Mouse (Mus musculus) midbrain, postnatal 0 days (tissue): Measurements from ENCODE around the gene Cplx1. TPM values are rescaled to one million over a fixed set of nuclear protein-coding genes. Genes with fewer than 3 reads are reported as not detected.

Source experiments
- ATAC-seq: fragments of 200-750 bp; cut with Nextera tagmentation; 2 replicates; pipeline ENCODE4 v1.8.0; 2017; ENCODE audit warnings: moderate number of reproducible peaks, mild to moderate bottlenecking, moderate TSS enrichment, moderate library complexity; ENCODE audit not compliant: low FRiP score
- DNase-seq: peaks from one replicate; pipeline ENCODE4 v3.0.0-alpha.2; 2015; ENCODE audit warnings: low spot score
- H3K27ac ChIP-seq: fragments of 300-500 bp; sonication (generic); 2 replicates; pipeline ENCODE4 v1.5.1; 2014; ENCODE audit warnings: low read depth, mild to moderate bottlenecking, low read length, mixed read lengths
- H3K27me3 ChIP-seq: fragments of 300-500 bp; sonication (generic); 2 replicates; pipeline ENCODE4 v1.6.1; 2014; ENCODE audit warnings: low read length, control low read depth, mixed read lengths; ENCODE audit not compliant: insufficient read depth
- H3K36me3 ChIP-seq: fragments of 300-500 bp; sonication (generic); 2 replicates; pipeline ENCODE4 v1.6.1; 2014; ENCODE audit warnings: low read length, control low read depth, mixed read lengths; ENCODE audit not compliant: insufficient read depth
- H3K4me1 ChIP-seq: fragments of 300-500 bp; sonication (generic); 2 replicates; pipeline ENCODE4 v1.6.1; 2014; ENCODE audit warnings: mild to moderate bottlenecking, control low read depth, antibody characterized with exemption, low read length, mixed read lengths; ENCODE audit not compliant: insufficient read depth
- H3K4me2 ChIP-seq: fragments of 300-500 bp; sonication (generic); 2 replicates; pipeline ENCODE4 v1.6.1; 2014; ENCODE audit warnings: low read depth, mild to moderate bottlenecking, low read length, mixed read lengths; ENCODE audit not compliant: poor library complexity, severe bottlenecking
- H3K4me3 ChIP-seq: fragments of 300-500 bp; sonication (generic); 2 replicates; pipeline ENCODE4 v1.5.1; 2014; ENCODE audit warnings: low read depth, mild to moderate bottlenecking, low read length, moderate library complexity
- H3K9ac ChIP-seq: fragments of 300-500 bp; sonication (generic); replicated peaks from 2 replicates; pipeline ENCODE4 v1.6.1; 2014; ENCODE audit warnings: mild to moderate bottlenecking, low read length, moderate library complexity, mixed read lengths; ENCODE audit not compliant: poor library complexity, severe bottlenecking
- H3K9me3 ChIP-seq: fragments of 300-500 bp; sonication (generic); 2 replicates; pipeline ENCODE4 v1.6.1; 2016; ENCODE audit warnings: low read length, control low read depth
- CTCF ChIP-seq: IDR thresholded peaks from 2 replicates; pipeline ENCODE4 v1.5.1; 2016; ENCODE audit warnings: antibody characterized with exemption, mild to moderate bottlenecking
- WGBS: fragments of 180-500 bp; shearing (Covaris S2); extraction: QIAGEN DNeasy Blood & Tissue Kit; methylation state at CpG from one replicate; pipeline ENCODE4 v1.1.7; 2014; 5-methylcytosine and 5-hydroxymethylcytosine counted together
- polyA plus RNA-seq: library from polyadenylated mRNA; unstranded; fragments of >200 nt; fragmentation: Nextera tagmentation; extraction: Ambion mirVana; gene quantifications from 2 replicates; pipeline ENCODE4 v1.2.1, GENCODE M21; 2015
- total RNA-seq: library from RNA; depleted of rRNA; stranded (reverse); fragments of >200 nt; gene quantifications from 2 replicates; pipeline ENCODE4 v1.2.3, GENCODE M21; 2014

Cplx1 gene
- total and polyA plus RNA-seq, 2 experiments from 2014 or later: 66.4 to 97.4 TPM

DNA sequence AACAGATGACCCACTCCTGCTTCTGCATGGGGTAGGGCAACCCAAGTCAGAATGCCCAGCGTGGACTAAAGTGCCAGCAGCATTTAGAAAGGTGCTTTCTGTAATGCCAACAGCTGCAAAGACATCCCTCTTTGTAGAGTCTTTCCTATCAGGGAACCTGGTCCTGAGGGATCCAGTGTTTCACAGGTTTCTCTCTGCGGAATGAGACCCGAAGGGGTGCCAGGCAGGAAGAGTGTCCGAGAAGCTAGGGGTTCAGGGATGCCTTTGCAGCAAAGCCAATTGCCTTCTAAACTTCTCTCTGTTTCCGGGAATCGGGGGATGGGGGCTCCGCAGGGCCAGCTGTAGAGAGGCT lies 711 bp downstream of the Cplx1 start:
- TF ChIP-seq CTCF: no peak
- WGBS: 13% methylated on average over 7 of the region's 7 CpGs
- peak overlapping the region; percentile 75 for H3K4me2 ChIP-seq
- H3K4me3 ChIP-seq: peak overlapping the region; percentile 63
- H3K27me3 ChIP-seq: no peaks in the 10 kb centered on the region
- peaks cover 3% of the 10 kb centered on the region; the same call in 1 of the 2 replicates for H3K4me1 ChIP-seq
- H3K36me3 ChIP-seq: 0 out of 2 replicates have a peak, but pooled peaks cover 3% of the 10 kb centered on the region
- H3K9ac ChIP-seq: peak overlapping the region; percentile 83
- H3K27ac ChIP-seq: peak overlapping the region; percentile 87
- H3K9me3 ChIP-seq: no peaks in the 10 kb centered on the region
- DNase-seq (peak; percentile 8), ATAC-seq (no peak)

DNA sequence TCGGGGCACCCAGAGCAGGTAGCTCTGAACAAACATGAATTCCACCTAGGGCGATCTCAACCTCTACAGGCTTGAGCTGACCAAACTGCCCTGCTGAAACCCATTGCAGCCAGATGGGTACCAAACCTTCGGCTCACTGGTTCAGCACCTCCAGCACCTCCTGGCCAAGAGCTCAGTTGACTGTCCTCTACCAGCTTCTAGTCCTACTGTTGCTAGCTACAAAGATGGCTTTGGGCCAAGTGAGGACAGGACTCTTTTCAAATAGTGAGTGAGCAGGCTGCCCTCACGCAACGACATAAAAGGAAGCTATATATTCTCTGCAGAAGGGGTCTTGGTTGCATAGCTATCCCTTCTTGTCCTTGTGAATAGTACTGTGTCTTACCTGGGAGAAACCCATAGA lies 2.2 kb downstream of the Cplx1 start:
- Histone ChIP-seq H3K9me3 (no peaks in the 10 kb centered on the region), H3K27ac (no peak overlapping the region), H3K4me2 (no peak overlapping the region), H3K4me1 (peaks cover 3% of the 10 kb centered on the region; the same call in 1 of the 2 replicates), H3K4me3 (no peak overlapping the region), H3K9ac (no peak overlapping the region), H3K27me3 (no peaks in the 10 kb centered on the region), H3K36me3 (0 out of 2 replicates have a peak, but pooled peaks cover 3% of the 10 kb centered on the region)
- TF ChIP-seq CTCF: no peak
- ATAC-seq (no peak), DNase-seq (no peak)
- 89% methylated on average over 5 of the region's 5 CpGs for WGBS

- no peaks in the 10 kb centered on the region for H3K9me3 ChIP-seq
- DNase-seq (no peak), ATAC-seq (no peak)
- no peak overlapping the region for H3K4me2 ChIP-seq
- H3K27ac ChIP-seq: no peak overlapping the region
- peaks cover 2% of the 10 kb centered on the region; the same call in 1 of the 2 replicates for H3K4me1 ChIP-seq
- WGBS: 72% methylated on average over 7 of the region's 7 CpGs
- no peaks in the 10 kb centered on the region for H3K27me3 ChIP-seq
- no peak overlapping the region for H3K4me3 ChIP-seq
- no peak for TF ChIP-seq CTCF
- H3K9ac ChIP-seq: no peak overlapping the region
- 0 out of 2 replicates have a peak, but pooled peaks cover 3% of the 10 kb centered on the region for H3K36me3 ChIP-seq
Observed at GRCm38 (mm10) chr5:108543516-108544291, 6.1 kb downstream of the Cplx1 start.

GRCm38 (mm10) chr5:108534188-108534587 lies 15.6 kb downstream of the Cplx1 start:
- Histone ChIP-seq H3K4me1 (no peaks in the 10 kb centered on the region), H3K4me3 (no peak overlapping the region), H3K27ac (no peak overlapping the region), H3K4me2 (no peak overlapping the region), H3K9ac (no peak overlapping the region), H3K9me3 (0 out of 2 replicates have a peak, but pooled peaks cover 6% of the 10 kb centered on the region), H3K36me3 (peaks cover 12% of the 10 kb centered on the region; the same call in 1 of the 2 replicates), H3K27me3 (no peaks in the 10 kb centered on the region)
- ATAC-seq (no peak), DNase-seq (no peak)
- TF ChIP-seq CTCF: no peak
- WGBS: 92% methylated on average over 2 of the region's 2 CpGs

- no peaks in the 10 kb centered on the region for H3K9me3 ChIP-seq
- H3K27me3 ChIP-seq: no peaks in the 10 kb centered on the region
- peaks cover 47% of the 10 kb centered on the region for H3K36me3 ChIP-seq
- no peak overlapping the region for H3K4me3 ChIP-seq
- H3K4me2 ChIP-seq: no peak overlapping the region
- WGBS: 81% methylated on average over 3 of the region's 3 CpGs
- H3K9ac ChIP-seq: no peak overlapping the region
- no peaks in the 10 kb centered on the region for H3K4me1 ChIP-seq
- TF ChIP-seq CTCF: no peak
- ATAC-seq: no peak
- H3K27ac ChIP-seq: no peak overlapping the region
- DNase-seq: no peak
Observed at GRCm38 (mm10) chr5:108522597-108522996, 27.2 kb downstream of the Cplx1 start.

- DNase-seq (no peak), ATAC-seq (no peak)
- TF ChIP-seq CTCF: no peak
- Histone ChIP-seq H3K9ac (no peak overlapping the region), H3K27ac (no peak overlapping the region), H3K36me3 (peaks cover 47% of the 10 kb centered on the region), H3K9me3 (no peaks in the 10 kb centered on the region), H3K4me3 (no peak overlapping the region), H3K4me1 (no peaks in the 10 kb centered on the region), H3K4me2 (no peak overlapping the region), H3K27me3 (no peaks in the 10 kb centered on the region)
- WGBS: 79% methylated on average over 3 of the region's 3 CpGs
Observed at GRCm38 (mm10) chr5:108521896-108522295, 27.9 kb downstream of the Cplx1 start.
